Mouse (Mus musculus) frontal cortex, postnatal 10 days (tissue): ENCODE results near the gene Mak.
"Not testable (repeated sequence)": the region's sequence is repeated elsewhere in the genome, so short reads cannot be mapped to it uniquely, and the experiment has no call there.

Experiments
- DNase-seq, 2 experiments: peaks; one replicate each; pipeline ENCODE4 v3.0.0; 2022; ENCODE audit warnings: low spot score in 2 of 2, mixed read lengths in 1 of 2

The Mak gene

GRCm38 (mm10) chr13:40998537-40998936, 81.0 kb downstream of the Mak start:
- DNase-seq, result not testable (repeated sequence)

GRCm38 (mm10) chr13:40994487-40995263, 84.8 kb downstream of the Mak start:
- no peak for DNase-seq

GRCm38 (mm10) chr13:40988418-40988817, 91.1 kb downstream of the Mak start:
- DNase-seq, result no peak

- not testable (repeated sequence) for DNase-seq
These were observed 91.8 kb downstream of the Mak start for GRCm38 (mm10) chr13:40987608-40988303.

- DNase-seq, result no peak
These were observed 93.4 kb downstream of the Mak start for GRCm38 (mm10) chr13:40986081-40986480.

GRCm38 (mm10) chr13:40982759-40983158, 96.7 kb downstream of the Mak start:
- no peak for DNase-seq

- DNase-seq, result no peak
These were observed 100.2 kb downstream of the Mak start for GRCm38 (mm10) chr13:40979321-40979720.

GRCm38 (mm10) chr13:40978652-40979051, 100.9 kb downstream of the Mak start:
- no peak for DNase-seq

- DNase-seq, result no peak
These were observed 101.9 kb downstream of the Mak start for GRCm38 (mm10) chr13:40977609-40978008.
